Mouse (Mus musculus) monocyte, adult 5-6 weeks (primary cell): Measurements from ENCODE around the gene Tfb2m. TPM values are rescaled to one million over a fixed set of nuclear protein-coding genes. Genes with fewer than 3 reads are reported as not detected.
A peak's percentile ranks its signal among the peaks of the same experiment; 100 is the strongest.

Source experiments
- ATAC-seq: fragments of 153-309, 156-312 bp; replicated peaks from 2 replicates; pipeline ENCODE4 v1.8.0; 2017; ENCODE audit warnings: mild to moderate bottlenecking; ENCODE audit not compliant: low TSS enrichment, insufficient number of reproducible peaks, severe bottlenecking, poor library complexity, low FRiP score
- total RNA-seq: library from RNA; stranded (forward); fragments of 200-1000, 200-491, 200-594 nt; gene quantifications from 3 replicates; pipeline ENCODE4 v1.2.3, GENCODE M21; 2017

The Tfb2m gene
- 30.5 to 41.7 TPM (median 32.7 TPM) in 3 replicates for total RNA-seq

DNA sequence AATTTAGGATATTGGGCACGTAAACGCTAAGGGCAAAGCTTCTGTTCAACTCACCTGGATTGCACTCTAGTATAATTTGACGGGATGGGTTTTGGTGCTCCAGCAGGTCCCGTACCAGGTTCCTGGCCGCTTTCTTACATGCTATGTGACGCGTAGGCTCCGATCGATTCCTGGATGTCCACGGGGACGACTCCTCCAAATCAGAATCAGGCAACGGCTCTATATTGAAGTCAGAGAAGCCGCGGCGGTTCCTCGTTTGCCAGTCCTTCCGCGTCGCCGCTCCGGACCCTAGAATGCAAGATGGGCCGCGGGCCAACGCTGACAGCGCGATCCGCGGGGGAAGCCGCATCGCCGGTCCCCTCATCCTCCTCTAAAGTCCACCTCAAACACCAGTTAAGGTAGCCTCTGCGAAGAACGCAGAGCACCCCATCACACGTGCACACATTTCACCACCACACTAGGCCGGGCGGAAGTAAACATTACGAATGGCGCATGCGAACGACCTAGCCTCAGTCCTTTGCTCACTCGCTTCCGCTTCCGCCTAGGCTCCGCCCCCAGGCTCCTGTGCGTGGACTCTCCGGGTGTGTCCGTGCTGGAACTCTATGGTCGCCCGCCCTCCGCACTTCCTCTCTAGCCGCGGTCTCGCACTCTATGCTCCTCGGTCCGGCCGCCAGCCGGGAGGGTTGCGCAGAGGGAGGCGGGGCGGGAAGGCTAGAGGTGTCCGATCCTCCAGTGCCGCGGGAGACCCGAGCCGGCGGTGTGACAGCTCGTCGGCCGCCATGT, at the start of gene Tfb2m, which contains the start of gene Cnst:
TSS of gene Tfb2m (minus strand) at position 500 of the 783 bp plus-strand sequence.
TSS of gene Cnst (plus strand) at position 603 of the 783 bp plus-strand sequence.
- ATAC-seq = peak; percentile 97

- no peak for ATAC-seq
Measured at GRCm38 (mm10) chr1:179592972-179593371, 46.9 kb upstream of the Tfb2m start.

GRCm38 (mm10) chr1:179592143-179592542, 46.1 kb upstream of the Tfb2m start:
- ATAC-seq = no peak

GRCm38 (mm10) chr1:179591639-179592038, 45.6 kb upstream of the Tfb2m start:
- no peak for ATAC-seq

DNA sequence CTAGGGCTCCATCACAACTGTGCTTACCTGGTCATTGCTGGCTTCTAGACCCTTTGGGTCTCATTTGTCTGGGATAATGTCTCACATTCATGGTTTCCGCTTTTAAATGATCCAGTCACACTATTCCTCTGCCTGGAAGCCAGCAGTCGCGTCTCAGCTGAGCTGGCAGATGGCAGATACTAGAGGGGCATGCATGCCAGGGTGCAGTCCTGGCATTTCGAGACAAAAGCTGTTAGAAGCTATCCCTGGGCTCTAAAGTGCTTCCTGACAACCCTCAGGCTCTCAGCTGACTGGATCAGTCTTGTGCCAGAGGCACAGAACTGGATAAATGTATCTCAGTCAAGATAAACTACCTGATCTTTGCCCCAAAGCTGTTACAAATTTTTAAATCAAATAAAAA, 42.2 kb upstream of the Tfb2m start:
- no peak for ATAC-seq

- ATAC-seq = peak; percentile 62
Measured at GRCm38 (mm10) chr1:179586430-179587095, 40.5 kb upstream of the Tfb2m start.

GRCm38 (mm10) chr1:179585646-179586045, 39.6 kb upstream of the Tfb2m start:
- no peak for ATAC-seq

DNA sequence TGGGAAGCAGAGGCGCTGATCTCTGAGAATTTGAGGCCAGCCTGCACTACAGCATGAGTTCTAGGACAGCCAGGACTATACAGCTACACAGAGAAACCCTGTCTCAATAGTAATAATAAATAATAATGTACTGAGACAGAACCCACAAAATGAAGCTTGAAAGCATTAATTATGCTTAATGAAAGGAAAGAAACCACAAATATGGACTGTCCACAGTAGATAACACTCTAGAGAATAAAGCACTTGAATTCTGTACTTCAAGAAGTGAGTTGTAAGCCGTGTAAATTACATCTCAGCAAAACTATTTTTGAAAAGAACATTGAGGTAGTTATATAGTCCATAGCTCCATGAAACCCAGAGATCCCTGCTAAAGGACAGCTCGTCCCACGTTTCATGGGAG, 38.2 kb upstream of the Tfb2m start:
- ATAC-seq = no peak

GRCm38 (mm10) chr1:179583090-179583489, 37.0 kb upstream of the Tfb2m start:
- ATAC-seq = no peak

DNA sequence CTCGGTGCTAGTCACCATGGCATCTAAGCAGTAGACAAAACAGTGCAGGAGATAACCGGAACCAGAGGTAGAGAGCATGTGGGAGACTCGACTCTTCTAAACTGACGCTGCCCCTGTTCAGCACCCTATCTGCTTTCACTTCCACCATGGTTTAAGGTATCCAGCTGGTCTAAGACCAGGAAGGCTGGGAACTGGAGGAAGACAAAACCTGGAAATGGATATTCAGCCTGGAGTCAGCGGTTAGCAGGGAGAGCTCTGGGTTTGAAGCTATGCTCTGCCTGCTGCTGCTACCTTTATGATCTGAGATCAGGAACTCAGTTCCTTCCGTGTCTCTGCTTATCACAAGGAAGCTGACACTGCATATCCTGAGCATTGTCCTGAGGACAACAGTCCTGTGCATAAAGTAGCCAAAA, 36.0 kb upstream of the Tfb2m start:
- no peak for ATAC-seq

DNA sequence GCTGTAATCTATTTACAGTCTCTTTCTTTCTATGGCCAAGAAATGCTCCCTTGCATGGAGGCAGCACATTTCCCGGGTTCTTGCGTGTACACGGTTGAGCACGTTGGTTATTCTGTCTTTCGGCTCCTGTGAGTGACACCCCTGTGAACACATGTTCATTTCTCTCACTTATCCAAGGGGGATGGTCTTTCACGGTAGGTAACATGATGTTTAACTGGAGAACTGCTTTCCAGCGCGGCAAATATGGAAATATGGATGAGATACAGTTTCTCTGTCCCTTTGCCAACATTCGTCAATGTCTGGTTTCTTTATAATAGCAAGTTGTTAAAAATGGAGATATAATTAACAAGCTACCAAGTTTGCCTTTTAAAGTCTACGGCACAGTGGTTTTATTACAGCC, 35.4 kb upstream of the Tfb2m start:
- ATAC-seq = no peak

DNA sequence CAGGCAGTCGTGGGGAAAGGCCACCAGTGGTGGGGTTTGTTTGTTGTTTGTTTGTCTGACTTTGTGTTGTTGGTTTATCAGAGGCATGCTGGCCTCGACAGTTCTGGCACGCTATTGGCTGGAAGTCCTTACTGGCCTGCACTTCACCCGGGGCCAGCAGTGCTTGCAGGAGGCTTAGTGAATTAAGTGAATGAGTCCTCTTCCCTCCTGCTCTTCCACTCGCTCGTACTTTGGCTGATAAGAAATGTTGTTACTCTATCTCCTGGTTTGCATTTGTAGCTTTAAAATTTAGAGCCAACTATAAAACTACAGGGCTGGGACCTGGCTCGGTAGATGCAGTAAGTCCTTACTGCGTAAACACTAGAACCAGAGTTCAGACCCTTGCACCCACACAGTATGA, 34.1 kb upstream of the Tfb2m start:
- ATAC-seq = no peak

GRCm38 (mm10) chr1:179578625-179579024, 32.6 kb upstream of the Tfb2m start:
- no peak for ATAC-seq

DNA sequence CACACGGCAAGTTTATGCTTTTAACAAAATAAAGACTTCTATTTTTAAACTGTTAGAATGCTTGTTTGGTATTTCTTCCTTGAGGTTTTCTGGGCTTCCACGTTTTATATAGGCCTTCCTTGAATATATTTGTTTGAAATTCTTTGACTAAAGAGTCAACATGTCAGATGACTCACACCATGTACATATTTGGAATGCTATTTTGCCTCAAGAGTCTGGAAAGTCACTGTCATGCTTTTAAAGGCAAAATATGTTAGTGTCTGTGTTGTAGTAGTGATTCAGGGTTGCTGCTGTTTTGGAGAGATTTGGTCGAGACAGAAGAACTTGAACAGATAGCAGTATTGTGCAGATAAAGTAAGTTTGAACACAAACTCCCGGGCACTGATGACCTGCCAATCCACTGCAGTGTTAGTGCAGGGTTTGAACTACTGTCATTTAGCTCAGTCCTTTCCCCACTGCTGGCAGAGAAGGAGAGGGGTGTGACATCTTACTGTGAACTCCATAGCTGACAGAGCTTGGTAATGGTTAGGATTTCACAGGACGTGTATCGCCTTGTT, 27.7 kb upstream of the Tfb2m start:
- no peak for ATAC-seq

DNA sequence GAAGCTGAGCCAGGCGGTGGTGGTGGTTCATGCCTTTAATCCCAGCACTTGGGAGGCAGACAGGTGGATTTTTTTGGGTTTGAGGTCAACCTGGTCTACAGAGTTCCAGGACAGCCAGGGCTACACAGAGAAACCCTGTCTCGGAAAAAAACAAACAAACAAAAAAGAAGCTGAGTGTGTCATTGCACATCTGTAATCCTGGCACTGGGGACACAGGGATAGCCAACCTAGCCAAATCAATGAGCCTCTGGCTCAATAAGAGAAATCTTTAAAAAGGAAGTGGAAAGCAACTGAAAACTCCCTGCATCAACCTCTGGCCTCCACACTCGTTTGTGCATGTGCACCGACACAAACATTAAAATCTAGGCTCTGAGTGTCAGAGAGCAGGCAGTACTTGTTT, 25.6 kb upstream of the Tfb2m start:
- ATAC-seq = no peak

DNA sequence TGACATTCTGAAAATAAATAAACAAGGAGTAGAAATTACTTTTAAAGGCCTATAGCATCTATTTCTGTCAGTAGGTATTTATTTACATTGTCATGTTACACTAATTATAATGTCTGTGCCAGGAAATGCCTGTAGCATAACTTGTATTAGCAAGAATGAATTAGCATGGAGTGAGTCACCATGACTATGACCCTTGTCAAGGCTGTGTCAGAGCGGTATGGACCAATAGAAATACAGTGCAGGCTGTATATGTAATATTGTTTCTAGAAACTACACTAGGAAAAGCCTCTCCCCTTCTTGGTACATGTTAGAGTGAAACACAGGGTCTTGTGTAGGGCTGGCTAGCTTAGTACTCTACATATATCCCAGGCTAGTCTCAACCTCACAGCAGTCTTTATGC, 24.4 kb upstream of the Tfb2m start:
- ATAC-seq = no peak

GRCm38 (mm10) chr1:179568690-179569398, 22.8 kb upstream of the Tfb2m start:
- no peak for ATAC-seq

DNA sequence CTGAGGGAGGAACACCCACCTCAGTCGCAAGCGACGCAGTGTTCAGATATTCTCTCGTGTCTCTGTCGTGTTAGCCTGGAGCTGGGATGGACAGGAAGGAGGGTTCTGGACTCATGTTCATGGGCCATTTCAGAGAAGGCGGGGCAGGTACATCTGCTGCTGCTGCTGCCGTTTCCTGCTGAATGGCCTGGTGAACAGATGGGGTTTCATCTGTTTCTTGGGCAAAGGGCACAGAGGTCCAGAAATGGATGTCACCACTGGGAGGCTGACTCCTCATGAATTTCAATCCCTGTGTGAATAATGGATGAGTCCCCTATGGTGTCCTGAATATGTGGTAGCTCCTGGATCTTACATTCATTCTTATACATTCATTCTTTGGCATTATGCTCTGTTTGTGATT, 21.5 kb upstream of the Tfb2m start:
- no peak for ATAC-seq

DNA sequence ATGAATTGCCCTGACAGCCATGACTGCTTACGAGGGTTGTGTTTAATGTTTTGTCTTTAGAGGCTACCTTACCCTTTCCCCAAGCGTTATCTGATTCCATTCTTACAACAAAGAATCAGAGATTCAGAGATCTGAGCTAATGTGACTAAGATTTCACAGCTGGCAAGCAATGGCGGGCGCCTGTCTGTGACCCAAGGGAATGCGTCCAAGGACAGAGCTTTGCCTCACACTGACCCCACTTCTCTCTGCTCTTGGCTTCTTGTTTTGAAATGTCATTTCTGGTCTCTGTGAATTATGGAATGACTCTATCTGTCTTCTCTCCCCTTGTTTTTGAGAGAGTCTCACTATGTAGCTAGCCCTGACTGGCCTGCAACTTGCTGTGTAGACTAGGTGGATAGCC, 17.9 kb upstream of the Tfb2m start:
- no peak for ATAC-seq
